Mouse (Mus musculus) testis, adult 10 weeks (tissue): Measurements from ENCODE around the gene Foxk2. TPM values are rescaled to one million over a fixed set of nuclear protein-coding genes. Genes with fewer than 3 reads are reported as not detected.

Experiments
- polyA plus RNA-seq: library from polyadenylated mRNA; stranded (reverse); fragments of 350-450 nt; fragmentation: Illumina TruSeq; extraction: RNeasy Lipid Tissue Mini Kit (QIAGEN cat#74804); gene quantifications from one replicate; pipeline ENCODE4 v1.2.3, GENCODE M21; 2014; ENCODE audit warnings: low read depth, low replicate concordance

The Foxk2 gene
- polyA plus RNA-seq = 24.6 TPM

DNA sequence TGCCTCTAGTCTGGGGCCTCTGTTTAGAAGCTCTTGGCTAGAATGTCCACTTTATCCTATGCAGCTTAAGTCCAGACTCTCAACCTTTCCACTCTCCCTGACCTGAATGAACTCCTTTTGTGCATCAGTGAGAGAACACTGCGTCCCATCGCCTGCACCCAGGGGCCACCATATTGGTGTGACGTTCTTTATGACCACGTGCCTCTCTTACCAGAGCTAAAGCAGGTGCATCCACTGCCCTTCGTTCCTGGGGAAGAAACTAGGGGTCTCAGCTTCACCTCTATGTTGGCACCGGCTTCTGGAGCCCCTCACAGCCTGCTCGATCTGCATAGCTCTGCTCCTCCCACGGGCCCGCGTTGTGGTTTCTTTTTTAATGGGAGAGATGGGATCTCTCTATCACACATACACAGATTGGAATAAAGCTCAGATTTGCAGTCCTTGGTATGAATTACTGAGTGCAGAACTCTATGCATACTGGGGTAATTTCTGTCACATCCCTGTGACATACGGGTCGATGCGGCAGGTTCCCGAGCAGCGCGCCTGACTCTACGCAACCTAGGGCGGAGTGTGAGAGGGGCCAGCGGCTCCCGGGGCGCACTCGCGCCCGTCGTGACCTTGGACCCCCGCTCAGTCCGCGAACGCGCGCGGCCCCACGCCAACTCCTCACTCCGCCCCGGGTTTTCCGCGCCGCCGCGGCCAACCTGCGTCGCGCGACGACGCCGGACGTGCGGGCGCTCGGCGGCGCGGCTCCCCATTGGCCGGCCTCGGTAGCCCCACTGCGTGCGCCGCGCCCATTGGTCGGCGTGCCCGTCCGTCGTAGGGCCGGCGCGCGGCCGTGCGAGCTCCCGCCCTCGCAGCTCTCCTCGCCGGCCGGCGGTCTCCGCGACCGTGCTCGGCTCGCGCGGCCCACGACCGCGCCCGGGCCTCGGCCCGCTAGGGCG, at the start of gene Foxk2:
TSS of gene Foxk2 (plus strand) at position 831 of the 941 bp plus-strand sequence.

DNA sequence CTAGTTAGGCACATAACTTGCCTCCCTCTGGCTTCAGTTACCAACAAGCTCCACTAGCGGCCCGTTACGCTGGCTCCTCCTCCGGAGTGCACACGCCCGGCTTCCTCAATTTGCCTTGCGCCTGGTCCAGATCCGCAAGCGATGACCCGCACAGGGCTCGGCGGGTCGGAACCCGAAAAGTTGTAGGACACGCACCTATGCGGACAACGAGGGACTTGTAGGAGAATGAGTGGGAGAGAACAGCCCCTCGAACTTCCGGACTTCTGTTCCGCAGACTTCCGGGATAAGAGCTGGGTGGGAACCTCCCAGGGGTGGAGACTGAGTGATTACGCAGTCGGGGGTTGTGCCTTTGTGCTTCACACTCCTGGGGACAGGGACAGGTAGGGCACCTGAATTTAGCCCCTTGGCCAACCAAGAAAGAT, 30.8 kb upstream of the Foxk2 start, which contains the start of gene Cybc1:
TSS of gene Cybc1 (minus strand) at position 305 of the 422 bp plus-strand sequence.

DNA sequence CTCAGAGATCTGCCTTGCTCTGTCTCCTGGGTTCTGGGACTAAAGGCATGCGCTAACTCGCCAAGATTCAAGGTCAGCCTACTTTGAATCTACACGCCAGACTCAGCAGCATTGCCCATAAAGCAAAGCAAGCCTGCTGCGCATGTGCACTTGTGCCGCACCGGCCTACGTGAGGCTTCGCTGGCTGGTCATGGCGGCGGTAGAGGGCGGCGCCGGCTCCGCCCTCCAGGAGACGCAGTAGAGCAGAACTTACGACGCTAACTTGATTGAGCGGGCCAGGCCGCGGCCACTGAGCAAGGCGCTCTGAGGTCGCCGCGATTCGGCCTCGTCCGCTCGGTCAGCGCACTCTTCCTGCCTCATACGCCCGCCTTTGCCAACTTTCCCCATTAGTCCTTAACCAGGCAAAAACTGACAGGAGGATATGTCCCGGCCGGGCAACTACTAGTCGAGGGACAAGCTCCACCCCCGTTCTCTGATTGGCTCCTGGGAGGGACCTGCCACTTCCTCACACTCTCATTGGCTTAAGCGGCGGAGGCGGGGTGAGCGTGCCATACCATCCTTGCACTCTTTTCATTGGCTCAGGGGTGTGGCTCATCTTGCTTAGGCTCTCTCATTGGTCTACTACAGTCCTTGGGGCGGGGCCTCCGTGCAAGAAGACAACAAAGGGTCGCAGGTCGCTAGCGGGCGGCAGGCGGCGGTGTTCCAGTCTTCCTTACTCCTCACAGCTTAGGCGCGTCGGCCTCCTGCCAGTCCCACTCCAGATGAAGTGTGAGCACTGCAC, 23.0 kb upstream of the Foxk2 start, which contains the start of gene Narf:
TSS of gene Narf (plus strand) at position 690 of the 781 bp plus-strand sequence.

DNA sequence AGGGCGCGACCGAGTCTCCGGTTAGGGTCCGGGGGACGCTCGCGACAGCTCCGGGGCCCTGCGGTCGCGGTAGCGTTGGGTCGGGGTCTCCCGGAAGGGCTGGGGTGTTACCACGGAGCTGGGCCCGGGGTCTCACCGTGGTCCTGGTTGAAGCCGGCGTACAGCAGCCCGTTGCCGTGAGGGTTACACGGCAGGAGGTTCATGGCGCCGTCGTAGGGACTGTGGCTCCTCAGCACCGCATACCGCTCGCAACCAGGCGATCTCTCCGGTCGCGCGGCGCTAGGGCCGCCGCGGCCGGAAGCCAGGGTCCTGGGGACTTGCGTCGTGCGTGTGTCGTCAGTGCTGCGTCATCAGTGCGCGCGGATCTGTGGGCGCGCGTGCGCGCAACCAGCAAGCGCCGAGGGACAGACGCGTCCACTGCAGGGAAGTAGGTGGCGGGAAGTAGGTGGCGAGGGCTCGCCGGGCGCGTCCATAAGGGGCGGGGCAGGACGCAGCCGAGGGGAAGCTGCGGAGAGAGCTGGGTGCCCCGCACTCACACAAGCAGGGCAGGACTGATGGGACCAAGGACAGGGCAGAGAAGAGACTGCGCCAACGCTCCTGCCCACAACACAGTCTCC, 94.4 kb downstream of the Foxk2 start, which contains the start of gene Wdr45b:
TSS of gene Wdr45b (minus strand) at position 355 of the 617 bp plus-strand sequence.

Other genes with a start within 250 kb of the Foxk2 start
- not detected for gene Cd7, start 220.6 kb upstream of the Foxk2 start, polyA plus RNA-seq
- not detected for gene Sectm1b, start 196.4 kb upstream of the Foxk2 start, polyA plus RNA-seq
- gene Sectm1a, start 178.8 kb upstream of the Foxk2 start, polyA plus RNA-seq = 1.6 TPM
- gene Tex19.2, start 141.3 kb upstream of the Foxk2 start, polyA plus RNA-seq = 1.3 TPM
- 4.7 TPM for gene Tex19.1, start 113.8 kb upstream of the Foxk2 start, polyA plus RNA-seq
- not detected for gene Uts2r, start 99.7 kb upstream of the Foxk2 start, polyA plus RNA-seq
- 1.7 TPM for gene Hexdc, start 55.6 kb upstream of the Foxk2 start, polyA plus RNA-seq
- gene Ogfod3, start 55.3 kb upstream of the Foxk2 start, polyA plus RNA-seq = 0.42 TPM
- 3.6 TPM for gene Cybc1, start 30.7 kb upstream of the Foxk2 start, polyA plus RNA-seq
- gene Narf, start 22.7 kb upstream of the Foxk2 start, polyA plus RNA-seq = 3.0 TPM
- gene Wdr45b, start 94.5 kb downstream of the Foxk2 start, polyA plus RNA-seq = 34.6 TPM
- 0.64 TPM for gene Rab40b, start 128.3 kb downstream of the Foxk2 start, polyA plus RNA-seq
- gene Fn3krp, start 161.4 kb downstream of the Foxk2 start, polyA plus RNA-seq = 6.7 TPM
- not detected for gene Fn3k, start 174.9 kb downstream of the Foxk2 start, polyA plus RNA-seq
- 9.5 TPM for gene Tbcd, start 192.0 kb downstream of the Foxk2 start, polyA plus RNA-seq